Mouse (Mus musculus): ENCODE measurements around the gene Fgf22. TPM values are rescaled to one million over a fixed set of nuclear protein-coding genes. Genes with fewer than 3 reads are reported as not detected.
A peak's percentile ranks its signal among the peaks of the same experiment; 100 is the strongest.

Fgf22 gene
- polyA plus RNA-seq, 1 experiment: 11.1 TPM

- TF ChIP-seq POLR2A (IDR thresholded peaks at IDR 0.05; ENCODE audit: borderline replicate concordance, insufficient read depth, low read length): no peak
- TF ChIP-seq CTCF (IDR thresholded peaks at IDR 0.05; ENCODE audit: borderline replicate concordance, insufficient read depth, low read depth, low read length): no peak
- no peak for DNase-seq
- H3K27ac ChIP-seq (ENCODE audit: insufficient read depth, low read length): peak overlapping the region; percentile 65
- no peak overlapping the region for H3K4me3 ChIP-seq (replicated peaks; ENCODE audit: insufficient read depth, low read depth, low read length)
- WGBS: 82% methylated on average over 10 of the region's 10 CpGs
- peaks cover 53% of the 10 kb centered on the region for H3K4me1 ChIP-seq (ENCODE audit: control insufficient read depth, insufficient read depth, low read length)
- no peaks in the 10 kb centered on the region for H3K27me3 ChIP-seq (ENCODE audit: control insufficient read depth, insufficient read depth, low read length)
These were observed 52.1 kb downstream of the Fgf22 start for GRCm38 (mm10) chr10:79806972-79807371.

- no peaks in the 10 kb centered on the region for H3K27me3 ChIP-seq (ENCODE audit: control insufficient read depth, insufficient read depth, low read length)
- H3K27ac ChIP-seq (ENCODE audit: insufficient read depth, low read length): peak overlapping the region; percentile 63
- DNase-seq: peak; percentile 61 to 69
- WGBS: 5% methylated on average over 11 of the region's 11 CpGs
- TF ChIP-seq CTCF (IDR thresholded peaks at IDR 0.05; ENCODE audit: borderline replicate concordance, insufficient read depth, low read depth, low read length) (no peak), POLR2A (IDR thresholded peaks at IDR 0.05; ENCODE audit: borderline replicate concordance, insufficient read depth, low read length) (no peak)
- H3K4me3 ChIP-seq (replicated peaks; ENCODE audit: insufficient read depth, low read depth, low read length): no peak overlapping the region
- peaks cover 44% of the 10 kb centered on the region for H3K4me1 ChIP-seq (ENCODE audit: control insufficient read depth, insufficient read depth, low read length)
These were observed 53.0 kb downstream of the Fgf22 start for GRCm38 (mm10) chr10:79807826-79808225.

Other genes with a start within 250 kb of the Fgf22 start
- gene Plpp2, start 221.3 kb upstream of the Fgf22 start, polyA plus RNA-seq (2012; rRNA removed): 9.2 and 10.4 TPM in 2 replicates
- gene Mier2, start 199.9 kb upstream of the Fgf22 start, polyA plus RNA-seq (2012; rRNA removed): 70.3 and 71.8 TPM in 2 replicates
- gene Theg, start 167.7 kb upstream of the Fgf22 start, polyA plus RNA-seq (2012; rRNA removed): not detected in 2 replicates
- gene C2cd4c, start 141.1 kb upstream of the Fgf22 start, polyA plus RNA-seq (2012; rRNA removed): 3.1 and 3.2 TPM in 2 replicates
- 30.2 and 31.2 TPM in 2 replicates for gene Shc2, start 117.2 kb upstream of the Fgf22 start, polyA plus RNA-seq (2012; rRNA removed)
- gene Odf3l2, start 109.3 kb upstream of the Fgf22 start, polyA plus RNA-seq (2012; rRNA removed): not detected in 2 replicates
- not detected in 2 replicates for gene Madcam1, start 90.5 kb upstream of the Fgf22 start, polyA plus RNA-seq (2012; rRNA removed)
- 93.3 and 95.4 TPM in 2 replicates for gene Tpgs1, start 85.7 kb upstream of the Fgf22 start, polyA plus RNA-seq (2012; rRNA removed)
- 93.9 and 106 TPM in 2 replicates for gene Cdc34, start 72.9 kb upstream of the Fgf22 start, polyA plus RNA-seq (2012; rRNA removed)
- 2.3 and 2.8 TPM in 2 replicates for gene Gzmm, start 66.1 kb upstream of the Fgf22 start, polyA plus RNA-seq (2012; rRNA removed)
- 1,261 and 1,264 TPM in 2 replicates for gene Bsg, start 50.6 kb upstream of the Fgf22 start, polyA plus RNA-seq (2012; rRNA removed)
- gene Hcn2, start 38.4 kb upstream of the Fgf22 start, polyA plus RNA-seq (2012; rRNA removed): 227 and 270 TPM in 2 replicates
- gene Polrmt, start 8.5 kb upstream of the Fgf22 start, polyA plus RNA-seq (2012; rRNA removed): 74.7 and 80.4 TPM in 2 replicates
- 126 and 127 TPM in 2 replicates for gene Rnf126, start 11.9 kb downstream of the Fgf22 start, polyA plus RNA-seq (2012; rRNA removed)
- 2.2 and 2.5 TPM in 2 replicates for gene Fstl3, start 22.2 kb downstream of the Fgf22 start, polyA plus RNA-seq (2012; rRNA removed)
- 0.16 and 0.19 TPM in 2 replicates for gene Prss57, start 35.9 kb downstream of the Fgf22 start, polyA plus RNA-seq (2012; rRNA removed)
- 140 and 143 TPM in 2 replicates for gene Palm, start 38.5 kb downstream of the Fgf22 start, polyA plus RNA-seq (2012; rRNA removed)
- 0.29 and 0.41 TPM in 2 replicates for gene Misp, start 65.9 kb downstream of the Fgf22 start, polyA plus RNA-seq (2012; rRNA removed)
- 64.2 and 68.6 TPM in 2 replicates for gene Ptbp1, start 99.4 kb downstream of the Fgf22 start, polyA plus RNA-seq (2012; rRNA removed)
- 2.4 and 2.5 TPM in 2 replicates for gene Prtn3, start 119.4 kb downstream of the Fgf22 start, polyA plus RNA-seq (2012; rRNA removed)
- gene Plppr3, start 119.6 kb downstream of the Fgf22 start, polyA plus RNA-seq (2012; rRNA removed): 46.0 and 49.3 TPM in 2 replicates
- gene Elane, start 131.2 kb downstream of the Fgf22 start, polyA plus RNA-seq (2012; rRNA removed): 0.15 TPM in 1 of 2 replicates, not detected in the other
- gene Cfd, start 135.8 kb downstream of the Fgf22 start, polyA plus RNA-seq (2012; rRNA removed): 0.29 and 0.41 TPM in 2 replicates
- gene Med16, start 153.8 kb downstream of the Fgf22 start, polyA plus RNA-seq (2012; rRNA removed): 46.5 and 47.4 TPM in 2 replicates
- not detected in 2 replicates for gene Gm26602, start 155.8 kb downstream of the Fgf22 start, polyA plus RNA-seq (2012; rRNA removed)
- gene Kiss1r, start 161.9 kb downstream of the Fgf22 start, polyA plus RNA-seq (2012; rRNA removed): 12.1 and 12.8 TPM in 2 replicates
- 156 and 162 TPM in 2 replicates for gene R3hdm4, start 166.1 kb downstream of the Fgf22 start, polyA plus RNA-seq (2012; rRNA removed)
- gene Arid3a, start 172.0 kb downstream of the Fgf22 start, polyA plus RNA-seq (2012; rRNA removed): 4.7 TPM in 2 replicates
- 56.2 and 57.4 TPM in 2 replicates for gene Wdr18, start 205.1 kb downstream of the Fgf22 start, polyA plus RNA-seq (2012; rRNA removed)
- 5.5 and 5.9 TPM in 2 replicates for gene Grin3b, start 215.6 kb downstream of the Fgf22 start, polyA plus RNA-seq (2012; rRNA removed)
- 191 and 204 TPM in 2 replicates for gene Tmem259, start 229.3 kb downstream of the Fgf22 start, polyA plus RNA-seq (2012; rRNA removed)
- 8.2 and 9.3 TPM in 2 replicates for gene Cnn2, start 233.5 kb downstream of the Fgf22 start, polyA plus RNA-seq (2012; rRNA removed)
- gene Abca7, start 241.4 kb downstream of the Fgf22 start, polyA plus RNA-seq (2012; rRNA removed): 31.1 and 32.4 TPM in 2 replicates

All from cerebellum, adult 2 months (tissue).